Mouse (Mus musculus): Measurements from ENCODE around the gene Klf9. TPM values are rescaled to one million over a fixed set of nuclear protein-coding genes. Genes with fewer than 3 reads are reported as not detected.
"Not testable (repeated sequence)": the region's sequence is repeated elsewhere in the genome, so short reads cannot be mapped to it uniquely, and the experiment has no call there.

Klf9 gene
- total and polyA plus RNA-seq, 3 experiments: 21.1 to 70.7 (median 32.4) TPM

- Histone ChIP-seq H3K9me3 (replicated peaks) (no peaks in the 10 kb centered on the region), H3K4me3 (ENCODE audit: low read depth, low read length) (peak overlapping the region; percentile 93), H3K36me3 (replicated peaks) (peaks cover 38% of the 10 kb centered on the region), H3K27me3 (ENCODE audit: insufficient read depth, low read length) (no peaks in the 10 kb centered on the region), H3K4me1 (ENCODE audit: insufficient read depth, low read depth, low read length) (peaks cover 52% of the 10 kb centered on the region)
- no peak for ATAC-seq (ENCODE audit: extremely low read depth, insufficient number of reproducible peaks, low FRiP score, poor library complexity, severe bottlenecking)
- TF ChIP-seq GATA2 (IDR thresholded peaks at IDR 0.05; ENCODE audit: borderline replicate concordance, low read depth, low read length) (no peak), GATA1 (IDR thresholded peaks at IDR 0.05; ENCODE audit: borderline replicate concordance, low read length) (no peak), POLR2AphosphoS5 (IDR thresholded peaks at IDR 0.05; ENCODE audit: insufficient replicate concordance, low read depth, low read length) (no peak), TAL1 (conservative IDR thresholded peaks at IDR 0.05; ENCODE audit: low read depth, low read length) (no peak), CTCF (IDR thresholded peaks at IDR 0.05; ENCODE audit: low read depth, low read length) (no peak)
- DNase-seq (ENCODE audit: low spot score): no peak
Measured at GRCm38 (mm10) chr19:23143074-23143445, 2.0 kb downstream of the Klf9 start.

DNA sequence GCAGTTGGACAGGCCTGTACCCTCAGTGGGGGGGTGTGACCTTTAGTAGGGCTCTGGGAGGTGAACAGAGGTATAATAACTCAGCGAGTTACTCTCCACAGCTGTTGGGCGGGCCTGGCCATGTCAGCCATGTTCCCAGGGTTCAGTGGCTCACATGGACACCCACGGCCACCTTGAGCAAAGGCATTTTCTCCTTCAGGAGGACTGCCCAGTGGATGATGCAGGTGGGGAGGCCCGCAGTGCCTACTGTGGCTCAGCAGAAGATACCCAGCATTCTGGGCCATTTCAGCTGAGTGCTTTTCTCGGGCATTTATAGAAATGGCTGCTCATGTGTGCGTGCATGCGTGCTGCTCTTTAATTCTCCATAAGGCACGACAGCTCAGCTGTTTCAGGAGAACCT is 2.5 kb downstream of the Klf9 start:
- peak overlapping the region; percentile 93 for H3K4me3 ChIP-seq (ENCODE audit: low read depth, low read length)
- no peak for TF ChIP-seq GATA2 (IDR thresholded peaks at IDR 0.05; ENCODE audit: borderline replicate concordance, low read depth, low read length)
- no peak for TF ChIP-seq GATA1 (IDR thresholded peaks at IDR 0.05; ENCODE audit: borderline replicate concordance, low read length)
- no peak for TF ChIP-seq TAL1 (conservative IDR thresholded peaks at IDR 0.05; ENCODE audit: low read depth, low read length)
- TF ChIP-seq POLR2AphosphoS5 (IDR thresholded peaks at IDR 0.05; ENCODE audit: insufficient replicate concordance, low read depth, low read length): no peak
- no peak for TF ChIP-seq CTCF (IDR thresholded peaks at IDR 0.05; ENCODE audit: low read depth, low read length)
- no peak for ATAC-seq (ENCODE audit: extremely low read depth, insufficient number of reproducible peaks, low FRiP score, poor library complexity, severe bottlenecking)

GRCm38 (mm10) chr19:23144031-23144430 is 3.0 kb downstream of the Klf9 start:
- no peaks in the 10 kb centered on the region for H3K27me3 ChIP-seq (ENCODE audit: insufficient read depth, low read length)
- TF ChIP-seq CTCF (IDR thresholded peaks at IDR 0.05; ENCODE audit: low read depth, low read length) (no peak), TAL1 (conservative IDR thresholded peaks at IDR 0.05; ENCODE audit: low read depth, low read length) (no peak), GATA2 (IDR thresholded peaks at IDR 0.05; ENCODE audit: borderline replicate concordance, low read depth, low read length) (no peak), POLR2AphosphoS5 (IDR thresholded peaks at IDR 0.05; ENCODE audit: insufficient replicate concordance, low read depth, low read length) (no peak), GATA1 (IDR thresholded peaks at IDR 0.05; ENCODE audit: borderline replicate concordance, low read length) (no peak)
- no peaks in the 10 kb centered on the region for H3K9me3 ChIP-seq (replicated peaks)
- ATAC-seq (ENCODE audit: extremely low read depth, insufficient number of reproducible peaks, low FRiP score, poor library complexity, severe bottlenecking): no peak
- peak overlapping the region; percentile 93 for H3K4me3 ChIP-seq (ENCODE audit: low read depth, low read length)
- DNase-seq (ENCODE audit: low spot score): no peak
- H3K36me3 ChIP-seq (replicated peaks): peaks cover 47% of the 10 kb centered on the region
- H3K4me1 ChIP-seq (ENCODE audit: insufficient read depth, low read depth, low read length): peaks cover 56% of the 10 kb centered on the region

More for the DNA sequence above, 2.5 kb downstream of the Klf9 start:
- Histone ChIP-seq H3K9me3 (replicated peaks) (no peaks in the 10 kb centered on the region), H3K4me1 (ENCODE audit: insufficient read depth, low read depth, low read length) (peaks cover 53% of the 10 kb centered on the region), H3K27me3 (ENCODE audit: insufficient read depth, low read length) (no peaks in the 10 kb centered on the region), H3K36me3 (replicated peaks) (peaks cover 43% of the 10 kb centered on the region)
- DNase-seq (ENCODE audit: low spot score): no peak

DNA sequence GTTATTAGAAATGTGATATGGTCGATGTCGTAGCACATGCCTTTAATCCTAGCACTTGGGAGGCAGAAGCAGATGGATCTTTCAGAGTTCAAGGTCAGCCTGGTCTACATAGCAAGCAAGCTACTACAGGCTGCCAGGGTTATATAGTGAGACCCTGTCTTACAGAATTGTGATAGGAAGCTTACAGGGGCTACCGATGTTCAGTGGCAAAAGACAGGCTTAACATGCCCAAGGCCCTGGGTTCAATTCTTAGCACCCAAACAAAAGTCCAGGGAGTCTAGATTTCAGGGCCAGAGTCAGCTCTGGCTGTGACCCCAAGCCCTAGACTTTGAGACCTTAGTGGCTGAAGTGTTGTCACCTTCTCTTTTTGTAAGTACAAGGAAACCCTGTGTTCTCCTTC is 4.1 kb downstream of the Klf9 start:
- H3K4me1 ChIP-seq (ENCODE audit: insufficient read depth, low read depth, low read length): peaks cover 64% of the 10 kb centered on the region
- ATAC-seq (ENCODE audit: extremely low read depth, insufficient number of reproducible peaks, low FRiP score, poor library complexity, severe bottlenecking): no peak
- no peaks in the 10 kb centered on the region for H3K9me3 ChIP-seq (replicated peaks)
- H3K4me3 ChIP-seq (ENCODE audit: low read depth, low read length): no peak overlapping the region; the same call in 1 of the 2 replicates
- TF ChIP-seq POLR2AphosphoS5 (IDR thresholded peaks at IDR 0.05; ENCODE audit: insufficient replicate concordance, low read depth, low read length): no peak
- TF ChIP-seq TAL1 (conservative IDR thresholded peaks at IDR 0.05; ENCODE audit: low read depth, low read length): no peak
- TF ChIP-seq GATA2 (IDR thresholded peaks at IDR 0.05; ENCODE audit: borderline replicate concordance, low read depth, low read length): no peak
- no peak for TF ChIP-seq GATA1 (IDR thresholded peaks at IDR 0.05; ENCODE audit: borderline replicate concordance, low read length)
- no peak for TF ChIP-seq CTCF (IDR thresholded peaks at IDR 0.05; ENCODE audit: low read depth, low read length)
- H3K27me3 ChIP-seq (ENCODE audit: insufficient read depth, low read length): no peaks in the 10 kb centered on the region
- DNase-seq (ENCODE audit: low spot score): no peak
- H3K36me3 ChIP-seq (replicated peaks): peaks cover 58% of the 10 kb centered on the region

DNA sequence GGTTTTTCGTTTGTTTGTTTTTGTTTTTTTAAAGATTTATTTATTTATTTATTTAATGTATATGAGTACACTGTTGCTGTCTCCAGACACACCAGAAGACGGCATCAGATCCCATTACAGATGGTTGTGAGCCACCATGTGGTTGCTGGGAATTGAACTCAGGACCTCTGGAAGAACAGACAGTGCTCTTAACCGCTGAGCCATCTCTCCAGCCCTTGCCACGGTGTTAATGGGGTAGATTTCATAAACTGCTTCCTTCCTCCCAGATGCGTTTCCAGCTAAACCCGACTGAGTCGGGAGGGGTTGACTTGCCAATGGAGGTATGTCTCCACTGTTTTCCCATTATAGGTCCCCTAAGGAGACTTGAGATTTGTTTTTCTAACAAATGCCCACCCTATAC is 4.5 kb downstream of the Klf9 start:
- not testable (repeated sequence) for ATAC-seq (ENCODE audit: extremely low read depth, insufficient number of reproducible peaks, low FRiP score, poor library complexity, severe bottlenecking); H3K9me3 ChIP-seq (replicated peaks); H3K4me3 ChIP-seq (ENCODE audit: low read depth, low read length); H3K27me3 ChIP-seq (ENCODE audit: insufficient read depth, low read length); DNase-seq (ENCODE audit: low spot score)
- H3K4me1 ChIP-seq (ENCODE audit: insufficient read depth, low read depth, low read length): peaks cover 68% of the 10 kb centered on the region
- peaks cover 59% of the 10 kb centered on the region for H3K36me3 ChIP-seq (replicated peaks)

- Histone ChIP-seq H3K4me3 (ENCODE audit: low read depth, low read length) (peak overlapping the region; percentile 60; the same call in 1 of the 2 replicates), H3K4me1 (ENCODE audit: insufficient read depth, low read depth, low read length) (peaks cover 77% of the 10 kb centered on the region)
- no peak for TF ChIP-seq CTCF (IDR thresholded peaks at IDR 0.05; ENCODE audit: low read depth, low read length)
- TF ChIP-seq GATA2 (IDR thresholded peaks at IDR 0.05; ENCODE audit: borderline replicate concordance, low read depth, low read length): no peak
- TF ChIP-seq GATA1 (IDR thresholded peaks at IDR 0.05; ENCODE audit: borderline replicate concordance, low read length): no peak
- TF ChIP-seq TAL1 (conservative IDR thresholded peaks at IDR 0.05; ENCODE audit: low read depth, low read length): no peak
- no peak for TF ChIP-seq POLR2AphosphoS5 (IDR thresholded peaks at IDR 0.05; ENCODE audit: insufficient replicate concordance, low read depth, low read length)
Measured at GRCm38 (mm10) chr19:23146409-23146861, 5.4 kb downstream of the Klf9 start.

More at GRCm38 (mm10) chr19:23146409-23146861, 5.4 kb downstream of the Klf9 start:
- no peak for DNase-seq (ENCODE audit: low spot score)
- Histone ChIP-seq H3K27me3 (ENCODE audit: insufficient read depth, low read length) (no peaks in the 10 kb centered on the region), H3K36me3 (replicated peaks) (peaks cover 63% of the 10 kb centered on the region), H3K9me3 (replicated peaks) (no peaks in the 10 kb centered on the region)
- ATAC-seq (ENCODE audit: extremely low read depth, insufficient number of reproducible peaks, low FRiP score, poor library complexity, severe bottlenecking): no peak

Measured in G1E (cell line).